Mouse (Mus musculus) liver, adult 2 months (tissue): ENCODE measurements around the gene Usp2. TPM values are rescaled to one million over a fixed set of nuclear protein-coding genes. Genes with fewer than 3 reads are reported as not detected.

ENCODE experiments used
- DNase-seq: peaks from one replicate; pipeline ENCODE4 v3.0.0-alpha.2; 2011; ENCODE audit warnings: low read depth, low spot score; ENCODE audit errors: extremely low read depth
- H3K27ac ChIP-seq: fragments of 200-500 bp; replicated peaks from 2 replicates; pipeline ENCODE4 v1.5.1; 2012; ENCODE audit warnings: low read depth, mild to moderate bottlenecking, control low read depth, inconsistent platforms, low read length; ENCODE audit not compliant: insufficient read depth
- H3K27me3 ChIP-seq: fragments of 200-500 bp; 2 replicates; pipeline ENCODE4 v1.6.1; 2012; ENCODE audit warnings: mild to moderate bottlenecking, moderate library complexity, low read length, inconsistent platforms; ENCODE audit not compliant: control insufficient read depth, insufficient read depth
- H3K36me3 ChIP-seq: fragments of 200-500 bp; 2 replicates; pipeline ENCODE4 v1.6.1; 2012; ENCODE audit warnings: low read length, inconsistent platforms; ENCODE audit not compliant: control insufficient read depth, insufficient read depth
- H3K4me1 ChIP-seq: fragments of 200-500 bp; 2 replicates; pipeline ENCODE4 v1.6.1; 2011; ENCODE audit warnings: low read length; ENCODE audit not compliant: control insufficient read depth, insufficient read depth
- H3K4me3 ChIP-seq: fragments of 200-500 bp; 2 replicates; pipeline ENCODE4 v1.5.1; 2011; ENCODE audit warnings: low read depth, mild to moderate bottlenecking, control low read depth, low read length, moderate library complexity; ENCODE audit not compliant: insufficient read depth
- H3K79me2 ChIP-seq: fragments of 200-500 bp; 2 replicates; pipeline ENCODE4 v1.6.1; 2012; ENCODE audit warnings: inconsistent platforms, mild to moderate bottlenecking, low read length, moderate library complexity; ENCODE audit not compliant: control insufficient read depth, insufficient read depth
- H3K9ac ChIP-seq: fragments of 200-500 bp; 2 replicates; pipeline ENCODE4 v1.6.1; 2012; ENCODE audit warnings: low read depth, mild to moderate bottlenecking, control low read depth, inconsistent platforms, low read length
- CTCF ChIP-seq: fragments of 200-500 bp; IDR thresholded peaks from 2 replicates; pipeline ENCODE4 v1.5.1; 2011; ENCODE audit warnings: low read depth, low read length, control low read depth
- POLR2A ChIP-seq: fragments of 200-500 bp; IDR thresholded peaks from 2 replicates; pipeline ENCODE4 v1.6.1; 2011; ENCODE audit warnings: low read length, control low read depth; ENCODE audit not compliant: insufficient read depth; ENCODE audit errors: extremely low read depth
- WGBS: fragments of 180-500 bp; shearing (Covaris S2); methylation state at CpG from one replicate; pipeline ENCODE4 v1.1.7; 2018; 5-methylcytosine and 5-hydroxymethylcytosine counted together
- polyA plus RNA-seq: library from polyadenylated mRNA; depleted of rRNA; stranded (reverse); fragments of >200 nt; gene quantifications from 2 replicates; pipeline ENCODE4 v1.2.3, GENCODE M21; 2012
- total RNA-seq: library from RNA; depleted of rRNA; stranded (reverse); fragments of >200 nt; gene quantifications from 2 replicates; pipeline ENCODE4 v1.2.3, GENCODE M21; 2014

Gene Usp2
- total and polyA plus RNA-seq, 2 experiments = 3.1 to 13.6 TPM

DNA sequence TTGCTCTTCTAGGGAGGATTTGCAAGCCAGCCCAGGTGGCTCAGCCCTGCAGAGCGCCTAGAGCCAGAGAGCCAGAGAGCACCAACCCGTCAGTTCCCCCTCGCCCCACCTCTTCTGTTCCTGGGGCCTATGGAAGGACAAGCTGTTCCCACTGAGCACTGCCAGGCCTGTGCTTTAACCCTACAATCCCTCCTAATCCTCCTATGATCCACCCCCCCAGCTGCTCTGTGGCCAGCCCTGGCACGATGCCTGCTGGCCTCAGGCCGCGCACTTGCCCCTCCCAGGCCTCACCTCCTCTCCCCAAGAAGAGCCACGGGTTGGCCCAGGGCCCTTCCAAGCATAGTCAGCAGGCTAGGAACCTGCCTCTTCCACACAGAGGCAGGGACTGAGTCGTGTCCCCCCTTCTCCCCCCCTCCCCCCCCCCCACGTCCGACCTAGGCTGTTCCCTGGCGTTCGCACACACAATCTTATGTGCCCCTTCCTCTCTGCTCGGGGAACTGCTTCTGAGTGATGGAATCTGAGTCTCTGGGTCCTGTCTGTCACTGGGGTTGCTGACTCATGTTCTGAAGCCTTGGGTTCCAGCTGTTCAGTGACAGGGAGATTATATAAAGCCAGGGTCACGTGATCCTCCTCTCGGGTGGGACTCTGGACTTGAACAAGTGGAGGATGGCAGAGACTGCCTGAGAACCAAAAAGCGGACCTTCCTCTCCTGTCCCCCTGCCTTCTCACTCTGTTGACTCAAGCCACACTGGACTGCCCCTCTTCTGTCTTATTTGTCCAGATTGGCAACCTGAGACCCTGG is 12.3 kb downstream of the Usp2 start:
- 24% methylated on average over 16 of the region's 16 CpGs for WGBS
- peak; percentile 85 for DNase-seq
- no peaks in the 10 kb centered on the region for H3K36me3 ChIP-seq
- H3K4me3 ChIP-seq = no peak overlapping the region
- H3K27ac ChIP-seq = peak overlapping the region; percentile 40
- H3K27me3 ChIP-seq = no peaks in the 10 kb centered on the region
- H3K4me1 ChIP-seq = peaks cover 23% of the 10 kb centered on the region
- TF ChIP-seq CTCF = no peak
- 0 out of 2 replicates have a peak, but pooled peaks have one; percentile 9 for TF ChIP-seq POLR2A
- peak overlapping the region; percentile 11 for H3K9ac ChIP-seq
- no peaks in the 10 kb centered on the region for H3K79me2 ChIP-seq

DNA sequence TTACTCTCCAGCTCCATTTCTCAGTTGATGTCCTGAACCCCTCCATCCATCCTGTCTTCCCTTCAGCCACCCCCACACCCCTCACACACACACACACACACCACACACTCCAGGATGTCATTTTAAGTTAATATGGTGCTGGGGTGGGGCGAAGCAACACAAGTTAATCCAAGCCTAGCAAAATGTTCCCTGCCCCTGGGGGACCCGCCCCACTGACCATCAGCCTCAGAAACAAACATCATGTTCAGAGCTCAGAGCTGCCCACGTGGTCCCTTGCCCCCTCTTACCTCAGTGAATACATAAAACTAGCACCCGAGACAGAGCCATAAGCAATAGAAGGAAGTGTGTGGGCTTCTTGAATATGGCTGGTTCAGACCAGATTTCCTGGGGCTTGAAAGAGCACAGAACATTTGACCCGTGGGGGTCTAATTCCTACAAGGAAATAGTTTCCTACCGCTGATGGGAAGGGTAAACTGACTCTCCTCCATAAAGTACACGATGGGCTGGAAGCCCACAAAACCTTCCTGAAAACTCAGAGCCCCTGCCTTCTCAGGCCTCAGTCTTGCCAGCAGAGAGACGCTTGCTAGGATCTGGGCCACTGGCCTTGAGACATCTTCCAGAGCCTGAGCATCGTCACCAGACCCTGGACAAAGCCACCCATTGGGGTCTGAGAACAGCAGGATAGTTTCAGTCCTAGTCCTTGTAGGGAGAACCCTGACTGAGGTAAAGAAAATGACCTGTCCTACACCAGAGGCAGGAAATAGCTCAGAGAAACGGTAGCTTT is 13.4 kb downstream of the Usp2 start:
- Histone ChIP-seq H3K9ac (no peak overlapping the region), H3K27ac (peak overlapping the region; percentile 40), H3K36me3 (no peaks in the 10 kb centered on the region), H3K4me1 (peaks cover 25% of the 10 kb centered on the region), H3K27me3 (no peaks in the 10 kb centered on the region), H3K79me2 (peaks cover 3% of the 10 kb centered on the region; the same call in 1 of the 2 replicates), H3K4me3 (no peak overlapping the region)
- DNase-seq = no peak
- TF ChIP-seq CTCF (no peak), POLR2A (no peak)
- 85% methylated on average over 10 of the region's 10 CpGs for WGBS

DNA sequence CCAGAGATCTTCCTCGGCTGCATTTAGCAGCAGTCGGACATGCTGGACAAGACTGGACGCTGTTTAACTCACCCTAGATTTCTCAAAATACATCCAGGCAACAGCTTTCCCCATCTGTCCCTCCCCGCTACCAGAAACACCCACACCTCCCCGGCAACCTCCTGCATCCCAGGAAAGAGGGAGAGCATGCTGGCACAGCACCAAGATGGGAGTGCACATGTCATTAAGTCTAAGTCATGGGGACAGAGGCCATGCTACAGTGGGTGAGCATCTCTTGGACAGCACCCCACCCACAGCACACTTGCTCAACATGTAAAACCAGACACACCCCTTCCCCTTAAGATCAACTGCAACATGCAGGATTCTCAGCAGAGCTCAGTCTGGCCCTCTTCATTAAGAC is 14.1 kb downstream of the Usp2 start:
- Histone ChIP-seq H3K36me3 (no peaks in the 10 kb centered on the region), H3K27me3 (no peaks in the 10 kb centered on the region), H3K27ac (no peak overlapping the region), H3K79me2 (peaks cover 3% of the 10 kb centered on the region; the same call in 1 of the 2 replicates), H3K9ac (no peak overlapping the region), H3K4me3 (no peak overlapping the region), H3K4me1 (peaks cover 25% of the 10 kb centered on the region)
- DNase-seq = no peak
- TF ChIP-seq POLR2A (no peak), CTCF (no peak)
- WGBS = 79% methylated on average over 5 of the region's 5 CpGs

DNA sequence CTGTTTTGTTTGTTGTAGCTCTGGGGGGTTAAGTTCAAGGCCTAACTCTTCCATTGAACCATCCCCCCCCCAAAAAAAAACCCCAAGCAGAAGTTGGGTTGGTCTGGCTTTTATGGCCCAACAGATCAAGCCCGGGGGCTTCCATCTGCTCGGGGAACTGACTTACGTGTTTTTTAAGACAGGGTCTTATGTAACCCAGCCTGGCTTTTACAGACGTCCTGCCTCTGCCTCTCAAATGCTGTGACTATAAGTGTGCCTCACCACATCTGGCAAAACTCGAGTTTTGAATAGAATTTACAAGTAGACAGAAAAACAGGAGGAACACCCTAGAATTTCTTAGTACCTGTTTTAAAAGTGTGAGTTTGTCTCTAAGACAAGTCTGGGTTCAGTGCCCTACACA is 14.8 kb downstream of the Usp2 start:
- Histone ChIP-seq H3K9ac (no peak overlapping the region), H3K36me3 (no peaks in the 10 kb centered on the region), H3K79me2 (peaks cover 3% of the 10 kb centered on the region; the same call in 1 of the 2 replicates), H3K27ac (no peak overlapping the region), H3K4me3 (no peak overlapping the region), H3K27me3 (no peaks in the 10 kb centered on the region), H3K4me1 (peaks cover 22% of the 10 kb centered on the region)
- TF ChIP-seq CTCF (no peak), POLR2A (no peak)
- 94% methylated on average over 5 of the region's 5 CpGs for WGBS
- no peak for DNase-seq

DNA sequence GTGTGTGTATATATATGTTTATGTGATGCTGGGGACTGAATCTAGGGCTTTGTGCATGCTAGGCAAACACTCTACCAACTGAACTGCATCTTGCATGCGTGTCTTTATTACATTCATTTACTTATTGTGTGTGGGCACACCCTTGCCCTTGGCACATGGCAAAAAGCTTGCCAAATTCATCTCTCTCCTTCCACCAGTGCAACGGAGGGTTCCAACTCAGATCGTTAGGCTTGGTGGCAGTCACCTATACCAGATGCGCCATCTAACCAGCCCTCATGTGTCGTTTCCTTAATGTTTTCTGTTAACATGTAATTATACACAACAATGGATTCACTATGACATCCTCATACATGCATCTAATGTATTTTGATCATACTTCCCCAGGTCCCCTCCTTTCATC is 15.4 kb downstream of the Usp2 start:
- H3K27me3 ChIP-seq = no peaks in the 10 kb centered on the region
- peaks cover 6% of the 10 kb centered on the region; the same call in 1 of the 2 replicates for H3K79me2 ChIP-seq
- H3K4me3 ChIP-seq = no peak overlapping the region
- peaks cover 25% of the 10 kb centered on the region for H3K4me1 ChIP-seq
- no peak overlapping the region for H3K9ac ChIP-seq
- TF ChIP-seq POLR2A (no peak), CTCF (no peak)
- no peak overlapping the region for H3K27ac ChIP-seq
- no peak for DNase-seq
- WGBS = 96% methylated on average over 5 of the region's 5 CpGs
- H3K36me3 ChIP-seq = no peaks in the 10 kb centered on the region
